Mouse (Mus musculus) hindbrain, embryonic 11.5 days (tissue): ENCODE results near the gene Dcakd. TPM values are rescaled to one million over a fixed set of nuclear protein-coding genes. Genes with fewer than 3 reads are reported as not detected.
A peak's percentile ranks its signal among the peaks of the same experiment; 100 is the strongest.

ENCODE experiments used
- ATAC-seq: fragments of 200-750 bp; cut with Nextera tagmentation; 2 replicates; pipeline ENCODE4 v1.8.0; 2017; ENCODE audit warnings: mild to moderate bottlenecking, moderate TSS enrichment, moderate library complexity; ENCODE audit not compliant: low FRiP score
- DNase-seq: peaks from one replicate; pipeline ENCODE4 v3.0.0-alpha.2; 2015; ENCODE audit warnings: low spot score
- H3K27ac ChIP-seq: fragments of 300-500 bp; sonication (generic); 2 replicates; pipeline ENCODE4 v1.5.1; 2014; ENCODE audit warnings: mild to moderate bottlenecking, low read depth, low read length
- H3K27me3 ChIP-seq: fragments of 300-500 bp; sonication (generic); 2 replicates; pipeline ENCODE4 v1.6.1; 2014; ENCODE audit warnings: mild to moderate bottlenecking, low read length, moderate library complexity, mixed read lengths; ENCODE audit not compliant: control insufficient read depth, insufficient read depth
- H3K36me3 ChIP-seq: fragments of 300-500 bp; sonication (generic); 2 replicates; pipeline ENCODE4 v1.6.1; 2014; ENCODE audit warnings: mild to moderate bottlenecking, low read length, moderate library complexity, mixed read lengths; ENCODE audit not compliant: control insufficient read depth, insufficient read depth
- H3K4me1 ChIP-seq: fragments of 300-500 bp; sonication (generic); replicated peaks from 2 replicates; pipeline ENCODE4 v1.6.1; 2014; ENCODE audit warnings: low read length, mixed read lengths; ENCODE audit not compliant: control insufficient read depth, insufficient read depth
- H3K4me2 ChIP-seq: fragments of 300-500 bp; sonication (generic); replicated peaks from 2 replicates; pipeline ENCODE4 v1.6.1; 2014; ENCODE audit warnings: mild to moderate bottlenecking, low read depth, low read length
- H3K4me3 ChIP-seq: fragments of 300-500 bp; sonication (generic); 2 replicates; pipeline ENCODE4 v1.5.1; 2014; ENCODE audit warnings: low read depth, low read length
- H3K9ac ChIP-seq: fragments of 300-500 bp; sonication (generic); 2 replicates; pipeline ENCODE4 v1.6.1; 2014; ENCODE audit warnings: low read depth, low read length
- H3K9me3 ChIP-seq: fragments of 300-500 bp; sonication (generic); 2 replicates; pipeline ENCODE4 v1.6.1; 2016; ENCODE audit warnings: low read length; ENCODE audit not compliant: control insufficient read depth
- WGBS: fragments of 180-500 bp; shearing (Covaris S2); extraction: QIAGEN DNeasy Blood & Tissue Kit; methylation state at CpG from one replicate; pipeline ENCODE4 v1.1.7; 2014; 5-methylcytosine and 5-hydroxymethylcytosine counted together
- polyA plus RNA-seq: library from polyadenylated mRNA; unstranded; fragments of >200 nt; fragmentation: Nextera tagmentation; extraction: Ambion mirVana; gene quantifications from 2 replicates; pipeline ENCODE4 v1.2.1, GENCODE M21; 2014

The Dcakd gene
- polyA plus RNA-seq, 1 experiment from 2014 or later: 229 TPM

- no peak overlapping the region for H3K9ac ChIP-seq
- WGBS: 83% methylated on average over 6 of the region's 6 CpGs
- H3K4me3 ChIP-seq: no peak overlapping the region
- DNase-seq: no peak
- 0 out of 2 replicates have a peak, but pooled peaks cover 2% of the 10 kb centered on the region for H3K36me3 ChIP-seq
- no peaks in the 10 kb centered on the region for H3K27me3 ChIP-seq
- H3K9me3 ChIP-seq: no peaks in the 10 kb centered on the region
- H3K4me2 ChIP-seq: no peak overlapping the region
- no peak overlapping the region for H3K27ac ChIP-seq
- H3K4me1 ChIP-seq: no peaks in the 10 kb centered on the region
- ATAC-seq: no peak
These were observed 21.2 kb downstream of the Dcakd start for GRCm38 (mm10) chr11:103007001-103007340.

- DNase-seq: no peak
- Histone ChIP-seq H3K4me2 (no peak overlapping the region), H3K27me3 (no peaks in the 10 kb centered on the region), H3K36me3 (0 out of 2 replicates have a peak, but pooled peaks cover 2% of the 10 kb centered on the region), H3K27ac (no peak overlapping the region), H3K4me1 (no peaks in the 10 kb centered on the region), H3K4me3 (no peak overlapping the region), H3K9me3 (no peaks in the 10 kb centered on the region), H3K9ac (no peak overlapping the region)
- 91% methylated on average over 7 of the region's 7 CpGs for WGBS
- ATAC-seq: no peak
These were observed 21.7 kb downstream of the Dcakd start for GRCm38 (mm10) chr11:103006286-103007000.

- H3K36me3 ChIP-seq: 0 out of 2 replicates have a peak, but pooled peaks cover 2% of the 10 kb centered on the region
- no peak for DNase-seq
- no peak overlapping the region for H3K9ac ChIP-seq
- no peak overlapping the region; the same call in 1 of the 2 replicates for H3K4me2 ChIP-seq
- no peaks in the 10 kb centered on the region for H3K27me3 ChIP-seq
- ATAC-seq: no peak
- no peaks in the 10 kb centered on the region for H3K9me3 ChIP-seq
- H3K27ac ChIP-seq: no peak overlapping the region
- H3K4me3 ChIP-seq: no peak overlapping the region
- WGBS: 89% methylated on average over 11 of the region's 11 CpGs
- no peaks in the 10 kb centered on the region for H3K4me1 ChIP-seq
These were observed 22.7 kb downstream of the Dcakd start for GRCm38 (mm10) chr11:103005254-103005981.

- DNase-seq (no peak), ATAC-seq (no peak)
- Histone ChIP-seq H3K27me3 (no peaks in the 10 kb centered on the region), H3K4me2 (no peak overlapping the region), H3K9ac (no peak overlapping the region), H3K4me1 (no peaks in the 10 kb centered on the region), H3K4me3 (no peak overlapping the region), H3K36me3 (0 out of 2 replicates have a peak, but pooled peaks cover 2% of the 10 kb centered on the region), H3K9me3 (no peaks in the 10 kb centered on the region), H3K27ac (no peak overlapping the region)
- 89% methylated on average over 1 of the region's 1 CpGs for WGBS
These were observed 23.3 kb downstream of the Dcakd start for GRCm38 (mm10) chr11:103004852-103005251.

GRCm38 (mm10) chr11:103003210-103003609 is 24.9 kb downstream of the Dcakd start:
- ATAC-seq (no peak), DNase-seq (no peak)
- H3K27ac ChIP-seq: no peak overlapping the region
- no peak overlapping the region for H3K9ac ChIP-seq
- H3K36me3 ChIP-seq: peaks cover 2% of the 10 kb centered on the region; the same call in 1 of the 2 replicates
- H3K27me3 ChIP-seq: no peaks in the 10 kb centered on the region
- H3K4me2 ChIP-seq: no peak overlapping the region
- 67% methylated on average over 5 of the region's 5 CpGs for WGBS
- no peaks in the 10 kb centered on the region for H3K4me1 ChIP-seq
- H3K9me3 ChIP-seq: no peaks in the 10 kb centered on the region
- H3K4me3 ChIP-seq: no peak overlapping the region

- peaks cover 9% of the 10 kb centered on the region; the same call in 1 of the 2 replicates for H3K36me3 ChIP-seq
- WGBS: 85% methylated on average over 5 of the region's 5 CpGs
These were observed 27.1 kb downstream of the Dcakd start for GRCm38 (mm10) chr11:103001063-103001462.

GRCm38 (mm10) chr11:103000111-103000510 is 28.0 kb downstream of the Dcakd start:
- no peaks in the 10 kb centered on the region for H3K4me1 ChIP-seq
- H3K36me3 ChIP-seq: peaks cover 9% of the 10 kb centered on the region; the same call in 1 of the 2 replicates
- no peak overlapping the region for H3K9ac ChIP-seq
- no peak overlapping the region for H3K27ac ChIP-seq
- no peak overlapping the region for H3K4me2 ChIP-seq
- no peak overlapping the region for H3K4me3 ChIP-seq
- 94% methylated on average over 16 of the region's 16 CpGs for WGBS
- no peaks in the 10 kb centered on the region for H3K9me3 ChIP-seq
- no peak for ATAC-seq
- DNase-seq: no peak
- H3K27me3 ChIP-seq: no peaks in the 10 kb centered on the region

More at GRCm38 (mm10) chr11:103001063-103001462, 27.1 kb downstream of the Dcakd start:
- DNase-seq (no peak), ATAC-seq (no peak)
- H3K4me1 ChIP-seq: no peaks in the 10 kb centered on the region
- no peaks in the 10 kb centered on the region for H3K27me3 ChIP-seq
- H3K4me2 ChIP-seq: no peak overlapping the region
- no peak overlapping the region for H3K4me3 ChIP-seq
- no peak overlapping the region for H3K27ac ChIP-seq
- H3K9ac ChIP-seq: no peak overlapping the region
- H3K9me3 ChIP-seq: no peaks in the 10 kb centered on the region

- peak overlapping the region; percentile 51 for H3K27ac ChIP-seq
- H3K27me3 ChIP-seq: no peaks in the 10 kb centered on the region
- peaks cover 9% of the 10 kb centered on the region; the same call in 1 of the 2 replicates for H3K36me3 ChIP-seq
- WGBS: 81% methylated on average over 14 of the region's 14 CpGs
- no peak overlapping the region for H3K4me3 ChIP-seq
- no peak overlapping the region for H3K4me2 ChIP-seq
- no peaks in the 10 kb centered on the region; the same call in 1 of the 2 replicates for H3K4me1 ChIP-seq
- H3K9ac ChIP-seq: no peak overlapping the region
- H3K9me3 ChIP-seq: no peaks in the 10 kb centered on the region
- DNase-seq (no peak), ATAC-seq (no peak)
These were observed 28.7 kb downstream of the Dcakd start for GRCm38 (mm10) chr11:102999317-102999970.
